Mouse (Mus musculus): ENCODE data around the gene Atp2b4.

GRCm38 (mm10) chr1:133663427-133663826 lies 137.4 kb downstream of the Atp2b4 start:
- TF ChIP-seq CTCF (IDR thresholded peaks at IDR 0.05; ENCODE audit: low read depth) (no peak), EP300 (optimal IDR thresholded peaks at IDR 0.05) (no peak)
